Mouse (Mus musculus) left cerebral cortex, postnatal 4 days (tissue): ENCODE data around the gene Palmd. TPM values are rescaled to one million over a fixed set of nuclear protein-coding genes. Genes with fewer than 3 reads are reported as not detected.

Experiments used
- DNase-seq: peaks from one replicate; pipeline ENCODE4 v3.0.0-alpha.2; 2022
- intact Hi-C: fragments of 180-260 bp; cut with DNase I; formaldehyde crosslinking; loops from one replicate; pipeline ENCODE4 v1.15.1; 2025
- total RNA-seq, 2 experiments: library from RNA; stranded (reverse); gene quantifications; 2 replicates each; pipeline ENCODE4 v1.2.3; 2021

Gene Palmd
- total RNA-seq, result 10 to 100 TPM; 11.7 to 13.0 TPM

DNA sequence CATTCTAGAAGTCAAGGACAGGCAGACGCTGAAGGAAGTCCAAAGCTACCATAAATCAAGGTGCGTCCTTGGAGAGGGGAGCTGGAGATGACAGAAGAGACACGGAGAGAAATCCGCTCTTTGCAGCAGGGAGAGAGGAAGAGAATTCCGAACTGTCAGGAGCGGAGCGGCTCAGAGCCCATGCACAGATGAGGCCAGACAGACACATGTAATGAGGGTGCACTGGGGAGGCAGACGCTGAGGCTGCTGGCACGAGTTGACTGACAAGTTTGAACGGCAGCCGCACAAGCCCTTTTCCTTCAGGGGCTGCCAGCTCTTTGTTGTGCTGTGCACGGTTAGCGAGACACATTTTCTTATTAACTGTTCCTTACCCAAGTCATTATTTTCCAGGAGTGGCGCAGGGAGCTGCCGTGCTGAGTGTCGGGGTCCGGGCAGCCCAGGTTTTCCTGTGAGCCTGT, at the start of gene Palmd:
Gene Palmd, minus strand, starts transcription at position 448 of the 458 bp plus-strand sequence.
- peak; percentile 67 for DNase-seq
- intact Hi-C loops, result loop anchor here (10.0 kb wide), 1 partner anchor 64 kb away; no protein-coding TSS in a partner anchor

DNA sequence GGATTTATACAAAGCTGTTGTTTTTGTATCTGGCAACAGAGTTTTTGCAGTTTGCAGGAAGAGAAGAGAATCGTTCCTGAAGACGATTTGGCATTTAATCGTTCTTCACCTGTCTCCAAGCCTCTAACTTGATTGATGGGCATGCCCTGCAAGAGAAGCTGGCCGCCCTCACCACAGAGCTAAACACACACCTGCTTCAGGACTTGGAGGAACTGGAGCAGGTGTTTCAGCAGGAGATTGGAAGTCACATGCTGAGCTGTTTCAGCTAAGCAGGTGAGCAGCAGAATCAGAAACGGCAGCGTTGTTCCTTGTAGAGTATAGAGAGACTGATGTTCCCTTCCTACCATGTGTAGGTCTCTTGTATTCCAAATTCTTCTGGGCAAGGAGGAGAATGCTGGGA, 41.4 kb upstream of the Palmd start:
- intact Hi-C loops, result no loop called here
- DNase-seq, result no peak

DNA sequence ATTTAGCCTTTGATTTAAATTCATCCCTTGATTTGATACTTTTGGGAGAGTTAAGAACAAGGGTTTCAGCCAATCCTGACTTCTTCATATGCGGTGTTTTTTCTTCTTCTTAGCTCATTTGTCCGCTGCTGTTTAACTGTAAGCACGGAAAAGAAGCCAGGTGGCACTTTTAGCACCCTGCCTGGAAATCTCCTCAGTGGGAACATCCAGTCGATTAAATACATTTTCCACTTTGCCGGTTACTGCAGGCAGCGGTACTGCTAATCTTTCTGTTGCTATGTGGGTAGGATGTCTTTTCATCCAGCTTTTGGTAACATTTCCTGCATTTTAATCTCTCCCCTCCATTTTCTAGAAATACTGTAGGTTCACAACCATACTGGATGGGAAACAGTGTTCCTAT, 38.6 kb upstream of the Palmd start:
- intact Hi-C loops, result no loop called here
- DNase-seq, result peak; percentile 22

DNA sequence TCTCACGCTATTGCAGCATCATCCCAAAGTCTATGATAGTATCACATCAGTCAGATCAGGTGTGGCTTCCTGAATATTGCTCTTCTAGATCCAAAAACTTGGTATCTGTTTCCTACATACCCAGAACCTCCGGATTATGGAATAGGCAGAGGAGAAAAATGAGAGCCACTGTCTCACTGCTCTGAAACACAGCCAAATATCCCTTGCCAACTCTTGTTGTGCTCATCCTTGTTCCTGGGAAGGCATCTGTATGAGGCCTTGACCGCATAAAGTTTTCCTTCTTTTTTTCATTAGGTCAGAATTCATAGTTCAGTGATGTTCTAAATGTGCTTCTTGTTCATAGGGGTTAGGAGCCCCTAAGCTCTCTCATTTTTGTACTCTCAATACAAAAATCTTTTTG, 37.8 kb upstream of the Palmd start:
- intact Hi-C loops, result no loop called here
- no peak for DNase-seq

DNA sequence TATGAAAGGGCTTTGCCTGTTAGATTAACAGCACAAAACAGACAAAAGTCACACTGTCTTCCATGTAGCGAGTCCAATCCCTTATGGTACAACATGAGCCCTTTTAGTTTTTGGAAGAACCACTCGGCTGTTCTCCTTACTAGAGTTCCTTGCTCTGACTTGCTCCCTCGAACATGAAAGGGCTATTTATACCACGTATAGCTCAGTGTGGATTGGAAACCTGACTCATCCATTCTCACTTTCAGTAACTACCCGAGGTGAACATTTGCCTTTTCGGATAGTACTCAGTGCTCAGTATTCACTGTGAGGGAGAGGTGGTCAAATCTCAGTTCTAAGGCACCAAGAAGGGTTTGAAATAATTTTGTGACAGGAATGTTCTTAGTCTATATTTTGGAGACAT, 34.6 kb upstream of the Palmd start:
- intact Hi-C loops, result no loop called here
- DNase-seq, result no peak

DNA sequence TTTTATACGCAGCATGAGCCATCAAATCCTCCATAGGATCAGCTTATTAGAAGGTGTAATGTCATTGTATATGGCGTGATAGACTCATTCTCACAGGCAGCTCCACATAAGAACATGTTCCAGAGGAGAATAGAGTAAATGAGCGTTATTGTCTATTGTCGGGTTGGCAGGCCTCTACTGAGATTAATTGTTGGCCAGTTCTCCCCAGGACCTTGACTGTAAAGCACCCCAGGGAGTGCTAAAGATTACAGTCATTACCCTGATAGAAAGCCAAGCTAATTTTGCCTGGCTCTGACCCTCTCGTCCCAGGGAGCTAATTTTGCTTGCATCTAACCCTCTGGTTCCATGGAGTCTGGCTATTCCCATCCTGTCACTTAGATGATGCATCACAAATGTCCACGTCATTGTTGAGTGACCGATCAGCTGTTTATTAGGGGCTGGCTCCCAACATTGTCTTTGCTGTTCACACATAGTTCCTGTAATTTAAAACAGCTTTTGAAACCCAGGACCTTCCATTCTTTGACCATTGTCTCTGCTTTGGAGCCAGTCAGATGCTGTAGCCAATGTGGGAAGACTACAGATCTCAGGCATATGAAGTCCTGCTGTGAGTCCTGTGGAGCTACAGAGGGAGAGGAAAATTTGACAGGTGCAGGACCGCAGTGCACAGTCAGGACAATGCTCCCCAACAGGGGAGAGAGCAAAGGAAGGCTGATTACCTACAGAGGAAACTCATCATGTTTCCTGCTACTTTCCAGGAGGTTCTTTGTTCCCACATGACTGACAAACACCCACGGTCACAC, 33.1 kb upstream of the Palmd start:
- no peak for DNase-seq
- intact Hi-C loops, result no loop called here

DNA sequence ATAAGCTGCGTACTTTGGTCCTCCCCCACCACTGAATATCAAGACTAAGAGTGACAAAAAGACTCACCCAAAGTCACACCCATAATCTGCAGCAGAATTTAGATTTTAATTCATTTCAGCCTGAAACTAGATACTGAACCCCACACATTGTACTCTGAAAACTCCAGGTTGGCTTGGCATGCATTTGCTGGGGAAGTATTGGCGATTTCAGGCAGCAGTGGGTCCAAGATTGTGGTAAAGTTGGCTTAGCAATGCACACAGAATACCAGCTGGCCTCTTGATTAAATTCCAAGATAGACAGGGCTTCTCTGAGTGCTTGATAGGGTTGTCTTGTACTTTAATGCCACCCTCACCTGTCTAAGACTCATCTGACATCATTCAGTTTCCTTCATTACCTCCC, 24.2 kb upstream of the Palmd start:
- intact Hi-C loops, result no loop called here
- no peak for DNase-seq

DNA sequence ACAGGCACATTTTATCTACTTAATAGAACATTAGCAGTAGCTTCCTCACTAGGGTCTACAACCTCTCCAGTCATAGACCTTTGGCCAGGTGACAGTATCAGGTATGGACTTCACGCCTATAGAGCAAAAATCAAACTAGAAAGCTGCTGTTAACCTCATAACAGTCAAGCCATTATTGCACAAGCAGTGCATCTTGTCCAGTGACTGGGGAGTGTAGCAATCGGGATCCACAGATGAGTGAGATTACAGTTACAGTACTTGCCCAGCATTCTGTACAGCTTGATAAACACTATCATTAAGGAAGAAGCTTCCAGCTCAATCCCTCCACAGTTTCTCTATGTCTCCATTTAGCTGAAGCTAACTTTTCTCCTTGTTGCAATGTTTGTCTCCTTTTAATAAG, 22.4 kb upstream of the Palmd start:
- intact Hi-C loops, result no loop called here
- no peak for DNase-seq

DNA sequence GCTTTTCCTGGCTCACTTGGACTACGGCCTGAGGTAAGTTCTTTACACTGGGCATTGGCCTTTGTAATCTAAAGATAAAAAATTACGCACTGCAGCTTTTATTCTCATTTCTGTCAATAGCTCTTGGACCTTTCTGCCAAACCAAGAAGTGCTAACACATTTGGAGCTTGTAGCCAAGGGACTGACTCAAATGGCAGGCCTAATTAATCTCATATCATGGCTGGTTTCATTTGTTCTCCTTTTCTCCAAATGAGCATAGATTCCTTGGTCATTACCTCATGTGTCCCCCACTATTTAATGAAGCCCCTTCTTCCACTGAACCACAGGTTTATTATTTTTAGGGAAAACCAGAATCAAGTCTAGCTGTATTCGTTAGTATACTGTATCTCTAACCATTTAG, 19.4 kb upstream of the Palmd start:
- DNase-seq, result no peak
- intact Hi-C loops, result no loop called here

DNA sequence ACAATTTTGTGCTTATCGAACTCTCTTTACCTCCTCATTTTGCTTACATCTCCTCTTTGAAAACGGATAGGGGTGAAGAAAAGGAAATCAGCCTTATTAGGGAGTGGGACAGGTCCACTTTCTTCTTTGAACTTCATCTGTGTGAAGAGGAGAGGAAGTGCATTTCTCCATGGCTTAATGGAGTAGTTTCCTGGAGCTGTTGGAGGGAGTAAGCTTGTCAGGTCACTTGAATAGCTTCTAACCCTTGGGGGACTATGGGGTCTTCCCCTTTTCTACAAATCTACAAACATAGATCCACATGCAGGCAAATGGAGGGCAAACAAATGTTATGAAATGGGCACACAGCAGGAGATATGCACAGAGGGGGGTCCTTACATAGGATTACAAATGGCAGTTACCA, 17.7 kb upstream of the Palmd start:
- DNase-seq, result no peak
- intact Hi-C loops, result no loop called here

DNA sequence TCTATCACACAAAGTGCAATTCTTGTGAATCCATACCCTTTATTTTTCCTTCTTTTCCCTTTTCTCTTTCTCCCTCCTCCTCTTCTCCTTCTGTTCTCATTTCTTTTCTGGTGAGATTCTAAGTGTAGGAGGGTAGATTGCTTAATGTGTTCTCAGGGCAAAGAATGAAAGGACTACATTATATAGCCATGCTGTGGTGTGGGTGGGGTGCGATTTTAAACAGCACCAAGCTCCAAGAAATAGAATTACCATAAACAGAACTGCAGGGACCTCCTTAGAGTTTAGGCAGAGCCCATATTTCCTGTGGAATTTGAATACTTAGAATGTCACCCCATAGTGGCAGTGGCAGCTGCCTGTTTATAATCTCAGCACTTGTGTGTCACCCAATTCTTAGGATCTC, 17.0 kb upstream of the Palmd start:
- intact Hi-C loops, result no loop called here
- no peak for DNase-seq

DNA sequence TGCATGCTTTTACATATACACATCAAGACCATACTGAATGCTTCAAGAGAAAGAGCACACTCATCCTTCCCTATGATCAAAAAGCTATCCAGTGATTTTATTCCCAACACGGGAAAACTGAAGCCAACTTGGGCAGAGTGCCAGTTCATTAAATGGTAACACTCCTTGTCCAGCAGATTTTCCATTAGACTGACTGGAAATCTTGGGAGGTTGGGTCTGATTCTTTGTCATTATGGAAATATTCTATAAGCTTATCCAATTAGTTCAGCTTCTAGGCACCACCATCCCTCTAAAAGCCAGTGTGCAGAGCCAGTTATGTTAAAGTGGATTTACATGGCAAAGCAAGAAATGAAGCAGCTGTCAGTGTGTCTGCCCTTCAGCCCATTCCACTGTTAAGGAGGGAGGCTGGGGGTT, 16.3 kb upstream of the Palmd start:
- peak; percentile 66 for DNase-seq

DNA sequence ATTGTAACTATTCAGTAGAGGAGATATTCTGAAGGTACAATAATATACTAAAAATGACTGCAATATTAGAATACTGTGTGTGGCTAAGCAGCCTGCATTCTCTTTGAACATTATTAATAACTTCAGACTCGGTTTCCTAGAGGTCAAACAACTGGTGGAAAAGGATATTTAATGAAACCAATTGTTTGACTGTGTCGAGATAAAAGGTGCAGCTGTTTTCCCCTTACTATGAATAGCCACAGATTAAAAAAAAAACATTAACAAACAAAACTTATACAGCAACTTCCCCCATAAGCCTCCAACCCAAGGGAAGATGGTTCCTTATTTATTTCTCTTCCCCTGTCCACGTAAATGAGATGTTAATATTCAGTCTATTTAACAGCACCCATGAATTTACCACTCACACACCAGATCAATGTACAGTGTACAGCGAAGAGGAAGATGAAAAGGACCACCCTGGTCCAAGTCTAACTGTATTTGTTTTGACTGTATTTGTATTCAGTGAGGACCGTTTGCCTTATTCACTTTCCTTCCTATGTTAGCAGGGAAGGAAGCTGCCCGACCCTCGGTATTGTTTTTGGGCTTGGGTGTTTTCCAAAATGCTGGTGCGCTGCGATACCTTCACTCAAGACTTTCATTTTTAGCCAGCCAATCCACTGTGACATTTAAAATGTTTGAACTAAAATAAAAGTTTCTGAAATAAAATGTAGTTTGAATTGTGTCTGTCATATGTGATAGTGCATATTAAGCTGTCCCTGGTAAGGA, 13.2 kb upstream of the Palmd start:
- intact Hi-C loops, result no loop called here

More for the DNA sequence above, 16.3 kb upstream of the Palmd start:
- intact Hi-C loops, result no loop called here

DNA sequence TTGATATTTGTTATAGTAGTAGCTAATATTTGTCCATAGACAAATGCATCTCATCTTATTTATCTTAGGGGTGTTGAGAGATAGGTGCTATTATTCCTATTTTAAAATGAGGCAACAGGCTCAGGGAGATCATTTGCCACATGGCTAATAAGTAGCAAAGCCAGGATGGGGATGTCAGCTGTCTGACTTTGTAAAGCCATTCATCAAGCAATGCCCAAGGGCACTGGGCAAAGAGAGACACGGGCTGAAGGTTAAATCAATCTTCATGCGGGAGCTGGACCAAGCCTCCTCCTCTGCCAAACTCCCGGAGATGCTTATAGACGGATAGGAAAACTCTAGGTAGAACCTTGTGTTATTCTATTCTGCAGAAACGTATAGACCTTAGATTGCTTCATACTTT, 999 bp upstream of the Palmd start:
- DNase-seq, result peak; percentile 26
- intact Hi-C loops, result loop anchor here (10.0 kb wide), 1 partner anchor 65 kb away; no protein-coding TSS in a partner anchor

More for the DNA sequence above, 13.2 kb upstream of the Palmd start:
- no peak for DNase-seq

DNA sequence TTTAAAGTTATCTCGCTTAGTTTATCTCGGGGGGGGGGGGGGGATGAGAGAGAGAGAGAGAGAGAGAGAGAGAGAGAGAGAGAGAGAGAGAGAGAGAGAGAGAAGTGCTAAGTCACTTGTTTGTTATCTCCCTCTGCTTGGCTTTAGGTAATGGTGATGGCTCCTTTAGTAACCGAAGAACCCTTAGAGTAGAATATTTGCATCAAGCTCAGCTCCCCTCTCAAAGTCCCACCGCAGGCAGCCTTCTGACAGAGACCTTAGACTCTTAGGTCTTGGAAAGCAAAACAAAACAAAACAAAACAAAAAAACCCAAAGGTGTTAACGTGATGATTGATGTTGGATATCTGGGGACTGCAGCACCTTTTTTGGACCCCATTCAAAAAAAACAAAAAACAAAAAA, 216 bp upstream of the Palmd start:
- no peak for DNase-seq
- intact Hi-C loops, result loop anchor here (10.0 kb wide), 1 partner anchor 64 kb away; no protein-coding TSS in a partner anchor

DNA sequence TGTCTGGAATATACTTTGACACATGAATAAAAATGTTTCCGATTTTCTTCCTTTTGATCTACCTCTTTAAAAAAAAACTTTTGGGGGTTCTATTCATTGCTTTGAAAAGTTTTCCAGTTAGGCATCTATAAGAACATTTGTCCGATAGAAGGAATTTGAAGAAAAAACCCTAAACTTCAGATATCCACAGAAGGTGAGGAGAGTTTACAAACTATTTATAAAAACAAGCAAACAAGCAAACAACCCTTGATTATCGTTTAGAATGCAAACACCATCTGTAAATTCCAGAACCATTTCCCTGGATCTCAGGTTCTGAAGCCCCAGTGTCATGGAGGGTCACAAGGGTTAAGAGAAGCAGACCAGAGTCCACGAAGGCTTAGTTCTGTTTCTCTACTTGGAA, 820 bp downstream of the Palmd start, which contains the start of gene 4930455H04Rik:
Gene 4930455H04Rik, plus strand, starts transcription at position 301 of the 400 bp plus-strand sequence.
- intact Hi-C loops, result loop anchor here (10.0 kb wide), 1 partner anchor 63 kb away; no protein-coding TSS in a partner anchor
- no peak for DNase-seq

DNA sequence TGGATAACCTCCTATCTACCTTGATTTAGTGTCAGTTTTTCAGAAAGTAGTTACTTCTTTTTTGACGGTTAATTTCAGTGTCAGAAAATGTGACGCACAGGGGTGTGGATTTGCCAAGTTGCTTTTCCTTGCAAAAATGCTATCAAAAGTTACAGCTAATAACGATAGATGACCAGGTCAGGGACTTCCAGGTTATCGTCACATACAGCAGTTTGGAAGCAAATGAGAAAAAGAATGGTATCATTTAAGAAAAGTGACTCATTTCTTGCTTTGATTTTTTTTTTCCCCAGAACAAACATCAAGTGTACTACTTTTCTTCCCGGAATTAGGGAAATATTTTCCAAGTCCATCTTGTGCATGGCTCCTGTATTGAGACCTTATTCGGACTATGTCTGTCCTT, 1.4 kb downstream of the Palmd start:
- intact Hi-C loops, result loop anchor here (10.0 kb wide), 1 partner anchor 63 kb away; no protein-coding TSS in a partner anchor

DNA sequence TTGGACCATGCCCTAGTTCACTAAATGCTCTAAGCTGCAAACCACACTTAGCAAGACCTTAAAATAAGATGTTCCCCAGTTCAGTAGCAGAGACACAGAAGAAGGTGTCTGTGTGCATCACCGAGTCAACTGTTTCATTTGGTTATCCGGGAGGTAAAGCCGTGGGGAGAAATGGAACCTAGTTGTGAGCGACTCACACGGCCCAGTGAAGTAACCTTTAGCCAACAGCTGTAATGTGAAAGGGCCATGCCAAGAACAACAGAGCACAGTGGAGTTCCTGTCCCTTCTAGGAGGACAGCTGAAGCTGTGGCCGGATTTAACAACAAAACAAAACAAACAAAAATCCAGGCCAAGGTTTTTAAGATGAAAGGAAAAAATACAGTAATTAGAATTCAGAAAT, 2.0 kb downstream of the Palmd start:
- intact Hi-C loops, result loop anchor here (10.0 kb wide), 1 partner anchor 62 kb away; no protein-coding TSS in a partner anchor
- no peak for DNase-seq

More for the DNA sequence above, 1.4 kb downstream of the Palmd start:
- DNase-seq, result no peak

DNA sequence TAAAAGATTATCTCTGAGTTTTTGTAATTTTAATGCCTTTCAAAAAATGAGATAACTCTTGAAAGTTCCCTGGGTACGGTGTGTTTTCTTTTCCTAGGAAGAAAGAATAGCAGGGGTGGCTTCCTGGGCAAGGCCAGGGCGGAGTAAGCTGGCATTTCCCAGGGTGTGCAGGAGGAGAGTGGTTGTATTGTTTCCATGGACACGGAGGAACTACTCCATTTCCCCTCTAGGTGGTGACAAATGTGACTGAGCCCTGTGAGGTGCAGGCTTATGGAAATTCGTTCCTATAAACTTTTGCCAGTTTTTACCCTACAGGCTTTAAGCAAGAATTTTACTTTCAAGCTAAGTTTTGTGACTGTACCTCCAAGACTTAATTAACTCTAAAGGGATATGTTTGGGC, 2.6 kb downstream of the Palmd start:
- intact Hi-C loops, result loop anchor here (10.0 kb wide), 1 partner anchor 61 kb away; no protein-coding TSS in a partner anchor
- DNase-seq, result peak; percentile 31

DNA sequence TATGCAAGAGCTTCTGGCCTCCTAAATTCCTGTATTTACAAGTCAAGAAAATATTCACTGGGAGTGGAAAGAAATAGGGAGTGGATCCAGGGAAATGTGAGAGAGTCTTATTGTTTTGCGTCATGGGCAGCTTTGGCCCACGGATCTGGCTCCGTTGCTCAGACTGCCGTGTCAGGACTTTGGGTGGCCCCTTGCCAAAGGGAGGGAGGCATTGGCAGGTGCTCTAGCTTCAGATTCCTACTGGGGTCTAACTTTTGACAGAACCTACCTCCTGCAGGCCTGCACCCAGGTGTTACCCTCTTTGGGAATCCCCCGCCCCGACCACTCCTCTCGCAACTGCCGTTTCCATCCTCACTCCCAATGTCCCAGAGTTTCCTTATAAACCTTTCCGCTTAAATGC, 4.4 kb downstream of the Palmd start:
- DNase-seq, result peak; percentile 53
- intact Hi-C loops, result loop anchor here (10.0 kb wide), 1 partner anchor 60 kb away; no protein-coding TSS in a partner anchor

DNA sequence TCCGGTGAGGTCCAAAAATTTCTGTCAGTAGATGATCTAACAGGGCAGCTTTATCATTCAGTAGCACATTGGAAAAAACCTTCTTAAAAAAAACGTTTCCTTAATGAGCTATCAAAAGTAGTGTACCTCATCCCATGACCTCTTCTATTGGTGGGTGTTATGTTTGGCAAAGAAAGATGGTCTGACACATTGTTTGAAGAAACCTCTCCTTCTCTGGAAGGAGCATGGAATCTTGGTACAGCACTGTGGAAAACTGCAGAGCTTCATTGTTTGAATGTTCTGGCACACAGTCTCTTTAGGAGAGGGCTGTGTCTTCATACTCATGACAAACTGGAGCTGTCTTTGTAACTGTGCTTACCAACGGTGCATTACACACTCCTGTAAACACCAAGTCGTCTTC, 5.6 kb downstream of the Palmd start:
- intact Hi-C loops, result loop anchor here (10.0 kb wide), 1 partner anchor 58 kb away; no protein-coding TSS in a partner anchor

More for the DNA sequence above, 5.6 kb downstream of the Palmd start:
- DNase-seq, result no peak
